Mouse (Mus musculus): ENCODE measurements around the gene Traf3ip3.
A peak's percentile ranks its signal among the peaks of the same experiment; 100 is the strongest.

Gene Traf3ip3

DNA sequence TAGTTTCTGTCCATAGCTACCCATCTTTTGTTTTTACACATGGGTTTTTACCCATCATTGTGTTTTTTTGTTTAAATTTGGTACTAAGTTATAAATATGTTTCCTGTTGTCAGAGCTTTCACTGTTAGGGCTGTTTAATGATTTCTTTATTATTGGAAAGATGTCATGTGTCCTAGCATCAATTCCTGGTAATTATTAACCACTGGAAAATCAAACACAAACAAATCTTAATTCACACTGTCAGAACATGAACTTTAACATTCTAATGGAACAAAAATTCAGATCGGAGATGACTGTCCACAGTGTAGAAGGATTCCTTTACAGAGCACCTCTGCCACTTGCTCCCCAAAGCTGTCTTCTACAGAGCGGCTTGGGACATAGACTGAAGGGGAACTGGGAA lies 3.9 kb upstream of the Traf3ip3 start:
- no peak for DNase-seq

DNA sequence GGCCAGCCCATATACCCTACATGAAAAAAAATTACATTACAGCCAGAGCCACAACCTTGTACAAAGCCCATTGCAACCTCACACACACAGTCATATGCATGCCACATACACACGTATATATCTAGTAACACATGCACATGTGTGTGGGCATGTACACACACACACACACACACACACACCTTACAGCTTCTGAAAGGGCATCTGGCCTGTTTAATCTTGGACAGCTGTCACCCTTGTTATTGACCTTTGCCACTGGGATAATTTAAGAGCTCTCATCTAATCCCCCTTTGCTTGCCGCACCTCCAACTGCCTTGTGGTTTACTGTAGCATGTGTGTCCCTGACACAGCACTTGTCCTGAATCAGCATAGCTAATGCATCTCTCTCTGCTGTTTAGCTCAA lies 2.3 kb upstream of the Traf3ip3 start:
- no peak for DNase-seq

DNA sequence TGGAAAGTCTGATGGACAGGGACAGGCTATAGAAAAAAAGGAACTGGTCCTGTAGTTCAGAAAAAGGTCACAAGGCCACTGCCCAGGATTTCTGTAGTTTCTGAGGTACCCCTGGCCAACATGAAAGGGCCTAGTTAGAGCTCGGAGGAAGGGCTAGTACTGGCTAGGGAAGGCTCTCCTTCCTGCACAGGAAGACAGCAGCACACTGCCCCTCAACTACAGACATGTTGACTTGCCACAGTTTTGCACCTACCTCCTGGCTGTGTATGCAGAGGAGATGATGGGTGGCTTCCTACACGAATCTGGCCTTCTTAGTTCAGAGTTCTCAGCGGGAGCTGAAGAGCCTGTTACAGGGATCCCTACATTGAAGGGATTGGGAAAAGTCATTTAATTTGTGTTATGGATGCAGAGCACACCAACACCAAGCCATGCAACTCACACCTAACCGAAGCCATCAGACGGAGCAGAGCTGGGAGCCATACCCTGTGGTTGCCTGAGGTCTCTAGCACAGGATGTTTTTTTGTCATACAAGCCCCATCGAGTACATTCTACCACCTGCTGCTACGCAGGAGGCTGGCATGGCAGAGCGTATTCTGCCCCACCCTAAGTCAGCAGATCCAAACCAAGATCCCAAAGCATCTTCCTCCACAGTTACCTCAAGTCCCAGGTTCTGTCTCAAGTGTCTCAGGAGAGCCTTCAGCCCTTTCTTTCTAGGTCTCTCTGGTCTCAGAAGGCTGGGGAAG lies 692 bp downstream of the Traf3ip3 start:
- DNase-seq, result peak in 1 of 2 experiments; percentile 7

DNA sequence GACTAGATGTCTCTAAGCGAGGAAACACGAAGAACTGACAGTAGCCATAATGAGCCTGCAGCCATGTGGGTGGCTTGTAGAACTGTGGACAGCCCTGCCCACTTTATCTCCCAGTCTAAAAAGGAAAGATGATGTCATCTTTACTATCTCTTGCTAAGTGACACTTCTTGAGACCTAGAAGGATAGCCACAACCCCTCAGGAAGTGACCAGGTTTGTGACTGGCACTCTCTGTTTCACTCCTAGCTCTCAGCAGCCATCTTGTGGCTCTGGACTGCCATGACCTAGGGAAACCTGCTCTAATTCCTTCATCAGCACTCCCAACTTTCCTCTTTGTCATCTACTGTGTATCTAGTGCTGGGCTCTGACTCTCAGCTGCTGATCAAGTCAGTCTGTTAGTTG lies 3.2 kb downstream of the Traf3ip3 start:
- no peak for DNase-seq

DNA sequence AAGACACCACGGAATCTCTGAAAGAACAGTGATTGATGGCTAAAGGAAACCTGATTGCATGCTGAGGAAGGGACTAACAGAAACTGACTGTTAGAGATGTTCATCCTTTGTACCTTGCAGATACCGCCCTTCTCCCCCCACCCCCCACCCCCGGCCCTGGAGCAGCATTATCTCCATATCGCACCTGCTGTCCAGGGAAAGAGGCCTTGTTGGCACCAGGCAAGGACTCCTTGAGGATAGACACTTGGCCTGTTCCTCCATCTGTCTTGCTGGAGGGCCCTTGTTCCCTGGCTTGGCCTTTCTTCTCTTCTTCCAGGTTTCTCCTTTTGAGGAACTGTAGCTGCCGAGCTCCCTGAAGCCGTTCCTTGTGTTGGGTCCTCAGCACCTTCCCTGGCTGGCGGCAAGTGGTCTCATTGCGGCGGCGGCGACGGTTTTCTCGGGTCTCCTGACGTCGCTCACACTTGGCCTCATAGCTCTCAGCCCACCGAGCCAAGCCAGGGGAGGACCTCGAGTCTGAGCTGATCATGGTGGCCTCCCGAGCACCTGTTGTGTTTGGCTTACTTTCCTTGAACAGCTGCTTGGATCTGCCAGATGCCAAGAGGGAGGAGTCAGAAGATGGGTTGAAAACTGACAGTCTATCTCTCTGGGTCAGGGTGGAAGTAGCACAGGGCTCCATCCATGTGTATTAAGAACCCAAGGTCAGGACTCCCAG lies 3.9 kb downstream of the Traf3ip3 start:
- no peak for DNase-seq

DNA sequence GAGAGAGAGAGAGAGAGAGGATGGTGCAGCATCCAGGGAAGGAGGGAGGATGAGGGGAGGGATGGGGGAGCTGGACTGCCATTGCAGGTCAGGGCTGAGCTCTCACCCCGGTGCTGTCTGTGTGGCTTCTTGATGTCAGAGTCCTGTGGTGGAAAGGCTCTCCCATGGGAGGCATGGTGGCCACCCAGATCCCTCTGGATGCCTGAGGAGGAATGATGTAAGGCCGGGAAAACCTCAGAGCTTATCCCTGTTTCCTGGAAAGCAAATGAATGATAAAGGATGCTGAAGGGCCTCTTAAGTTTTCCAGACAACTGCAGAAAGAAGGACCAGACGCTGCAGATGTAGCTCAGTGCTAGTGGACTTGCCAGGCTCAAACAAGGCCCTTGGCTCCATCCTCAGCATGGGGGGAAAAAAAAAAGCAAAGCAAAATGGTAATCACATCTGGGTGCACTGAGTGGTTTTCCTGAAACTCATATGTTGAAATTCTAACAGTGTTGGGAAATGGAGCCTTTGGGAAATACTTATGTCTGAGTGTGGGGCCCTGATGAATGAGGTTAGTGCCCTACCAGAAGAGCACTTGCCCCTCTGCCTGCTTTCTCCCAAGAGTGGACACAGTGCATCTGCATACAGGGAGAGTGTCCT lies 6.2 kb downstream of the Traf3ip3 start:
- DNase-seq, result no peak

DNA sequence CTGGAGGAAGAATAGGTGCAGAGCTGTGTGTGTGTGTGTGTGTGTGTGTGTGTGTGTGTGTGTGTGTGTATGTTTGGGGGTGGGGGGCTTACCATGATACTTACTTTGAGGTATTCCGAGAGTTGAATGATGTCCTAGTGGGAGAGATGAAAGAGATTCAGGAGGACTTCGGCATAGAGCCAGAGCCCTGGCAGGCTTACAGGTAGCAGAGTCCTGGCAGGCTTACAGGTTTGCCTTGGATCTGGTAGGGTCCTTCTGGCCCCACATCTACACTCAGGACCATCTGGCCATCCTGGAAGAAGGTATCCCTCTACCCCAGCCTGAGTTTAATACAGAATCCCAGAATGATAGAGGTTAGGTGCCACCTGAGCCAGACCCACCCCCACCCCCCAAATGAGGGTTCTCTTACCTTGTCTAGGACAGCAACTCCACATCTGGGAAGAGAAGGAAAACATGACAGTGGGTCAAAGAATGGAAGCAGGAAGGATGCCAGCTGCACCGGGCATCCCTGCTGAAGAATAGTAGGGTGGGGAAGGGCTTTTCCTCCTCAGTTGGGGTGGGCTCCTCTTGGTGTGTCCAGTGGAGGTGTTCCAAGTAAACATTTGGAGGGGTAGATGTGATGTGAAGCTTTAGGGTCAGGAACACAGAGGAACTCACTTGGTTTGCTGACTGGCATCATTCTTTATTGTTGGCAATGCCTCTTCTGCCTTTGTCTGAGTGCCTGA lies 6.9 kb downstream of the Traf3ip3 start:
- DNase-seq, result no peak

DNA sequence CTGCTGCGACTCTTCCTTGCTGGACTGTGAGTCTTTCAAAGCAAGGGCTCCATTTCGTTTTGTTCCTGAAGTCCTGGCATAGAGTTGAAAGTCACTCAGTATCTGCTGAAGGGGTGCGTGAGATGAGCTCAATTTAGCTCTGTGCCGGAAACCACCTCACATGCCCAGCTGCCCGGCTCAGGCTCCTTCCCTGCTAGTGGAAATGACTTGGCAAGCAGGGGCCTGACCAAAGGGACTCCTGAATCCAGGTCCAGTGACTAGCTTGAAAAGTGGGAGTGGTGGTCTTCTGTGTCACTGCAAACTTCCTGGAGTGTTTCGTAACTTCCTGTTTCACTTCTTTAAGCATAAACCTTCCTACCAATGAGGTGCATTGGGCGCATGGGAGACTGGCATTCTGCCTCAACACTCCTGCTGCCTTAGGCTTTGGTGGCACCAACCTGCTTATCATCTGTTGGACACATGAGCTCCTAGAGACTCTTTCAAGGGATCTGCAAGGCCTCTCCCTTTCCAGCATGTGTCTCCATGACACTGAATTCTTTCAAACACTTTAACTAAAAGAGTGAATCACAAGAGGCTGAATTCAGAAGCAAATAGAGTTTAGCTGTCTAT lies 9.7 kb downstream of the Traf3ip3 start:
- DNase-seq, result no peak

DNA sequence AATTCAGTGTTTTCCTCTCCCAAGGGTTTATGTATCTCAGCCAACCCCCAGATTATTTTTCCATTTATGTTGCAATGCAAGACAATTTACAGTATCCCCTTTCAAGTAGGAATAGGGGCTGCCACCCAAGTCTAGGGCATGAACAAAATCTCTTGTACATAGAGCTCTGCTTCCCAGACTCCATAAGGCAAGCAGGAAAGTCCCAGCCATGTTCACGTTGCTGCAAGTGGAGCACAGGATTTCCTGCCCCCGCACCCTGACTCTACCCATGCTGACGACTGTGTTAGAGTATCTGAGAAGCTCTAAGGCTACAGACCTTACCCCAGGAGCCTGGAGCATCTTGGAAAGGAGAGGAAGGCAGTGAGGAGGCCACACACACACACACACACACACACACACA lies 11.7 kb downstream of the Traf3ip3 start:
- no peak for DNase-seq

DNA sequence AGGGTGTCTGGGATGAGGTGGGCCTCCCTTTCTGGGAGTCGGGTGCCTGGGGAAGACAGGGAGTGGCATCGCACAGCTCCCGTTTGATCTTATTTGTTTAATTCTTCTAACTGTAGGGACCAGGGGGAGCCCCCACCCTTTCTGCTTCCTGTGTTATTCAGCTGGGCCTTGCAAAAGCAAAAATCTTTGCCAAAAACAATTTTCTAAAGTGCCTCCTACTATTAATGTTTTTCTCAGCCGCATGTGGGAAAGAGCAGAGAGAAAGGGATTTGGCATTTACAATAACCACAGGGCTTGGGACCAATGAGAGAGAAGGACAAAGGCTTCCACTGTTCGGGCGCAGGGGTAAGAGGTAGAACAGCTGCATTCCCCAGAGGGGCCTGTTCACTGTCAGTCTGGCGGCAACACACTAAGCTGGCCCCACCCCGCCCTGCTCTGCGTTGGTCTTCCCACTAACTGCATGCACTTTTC lies 12.3 kb downstream of the Traf3ip3 start:
- peak in 1 of 2 experiments; percentile 28 for DNase-seq

DNA sequence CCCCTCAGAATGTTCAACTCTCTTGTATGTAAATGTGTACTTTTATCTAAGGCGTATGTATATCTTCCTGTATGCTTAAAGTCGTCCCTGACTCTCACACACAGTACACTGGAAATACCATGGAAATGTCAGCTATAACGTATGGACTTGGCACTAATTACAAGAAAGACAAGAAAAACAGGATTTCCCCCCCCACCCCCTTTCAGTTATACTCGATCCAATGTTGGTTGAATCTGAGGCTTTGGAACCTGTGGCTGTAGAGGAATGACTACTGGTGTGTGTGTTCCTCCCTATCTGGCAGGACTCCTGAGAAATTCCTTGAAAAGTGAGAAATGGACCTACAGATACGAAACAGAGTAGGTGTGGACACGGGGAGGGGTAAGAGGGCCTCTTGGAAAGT lies 13.2 kb downstream of the Traf3ip3 start:
- no peak for DNase-seq

DNA sequence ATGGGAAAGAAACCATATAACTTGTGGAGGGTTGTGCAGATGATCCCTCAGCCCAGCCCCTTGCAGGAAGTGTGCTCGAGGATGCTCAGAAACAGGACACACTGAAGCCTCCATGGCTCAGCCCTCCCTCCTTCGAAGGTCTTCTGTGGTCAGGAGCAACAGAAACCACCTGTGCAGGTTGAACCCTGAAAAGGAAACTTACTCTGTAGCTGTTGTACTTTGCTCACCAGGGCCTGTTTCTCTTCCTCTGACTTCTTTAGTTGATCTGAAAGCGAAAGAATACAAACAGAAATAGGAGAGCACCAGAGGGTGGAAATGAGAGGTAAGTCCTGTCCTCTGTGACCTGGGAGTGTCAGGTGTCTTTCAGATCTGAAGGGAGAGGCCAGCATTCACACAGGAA lies 20.4 kb downstream of the Traf3ip3 start:
- DNase-seq, result no peak

DNA sequence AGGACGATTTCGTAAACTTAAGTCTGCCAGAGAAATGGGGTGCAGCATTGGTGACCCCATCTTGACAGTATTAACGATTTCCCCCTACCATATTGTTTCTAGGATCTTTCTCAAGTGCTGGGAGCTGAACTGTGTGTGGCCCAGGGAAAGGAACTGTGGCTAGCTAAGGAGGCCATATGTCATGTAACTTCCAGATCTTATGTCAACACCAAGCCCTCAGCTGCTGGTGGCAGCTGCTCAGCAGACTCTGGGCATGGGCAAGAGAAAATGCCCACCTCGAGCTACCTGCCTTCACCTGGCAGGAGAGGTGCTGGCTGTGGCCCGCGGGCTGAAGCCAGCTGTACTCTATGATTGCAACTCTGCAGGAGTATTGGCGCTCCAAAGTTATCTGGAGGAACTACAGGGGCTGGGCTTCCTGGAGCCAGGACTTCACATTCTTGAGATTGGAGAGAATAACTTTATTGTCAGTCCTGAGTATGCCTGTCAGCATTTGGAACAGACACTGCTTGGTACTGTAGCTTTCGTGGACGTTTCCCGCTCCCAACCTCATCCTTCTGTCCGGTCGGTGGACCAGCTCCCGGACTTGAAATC lies 27.3 kb downstream of the Traf3ip3 start:
- DNase-seq, result no peak

DNA sequence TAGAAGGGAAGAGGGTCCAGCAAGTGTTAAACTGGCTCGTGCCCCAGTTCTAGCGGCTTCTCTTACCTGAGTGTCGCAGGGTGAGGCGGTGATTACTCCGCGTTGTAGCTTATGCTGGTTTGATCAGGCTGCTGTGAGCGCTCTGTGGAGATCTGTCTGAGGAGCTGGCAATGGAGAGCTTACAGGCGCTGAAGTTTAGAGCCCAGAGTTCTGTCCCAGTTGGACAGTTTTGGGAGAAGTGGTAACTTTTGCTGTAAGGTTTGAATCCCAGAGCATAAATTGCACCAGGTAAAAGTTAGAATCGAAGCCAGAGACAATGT lies 27.7 kb downstream of the Traf3ip3 start:
- no peak for DNase-seq

DNA sequence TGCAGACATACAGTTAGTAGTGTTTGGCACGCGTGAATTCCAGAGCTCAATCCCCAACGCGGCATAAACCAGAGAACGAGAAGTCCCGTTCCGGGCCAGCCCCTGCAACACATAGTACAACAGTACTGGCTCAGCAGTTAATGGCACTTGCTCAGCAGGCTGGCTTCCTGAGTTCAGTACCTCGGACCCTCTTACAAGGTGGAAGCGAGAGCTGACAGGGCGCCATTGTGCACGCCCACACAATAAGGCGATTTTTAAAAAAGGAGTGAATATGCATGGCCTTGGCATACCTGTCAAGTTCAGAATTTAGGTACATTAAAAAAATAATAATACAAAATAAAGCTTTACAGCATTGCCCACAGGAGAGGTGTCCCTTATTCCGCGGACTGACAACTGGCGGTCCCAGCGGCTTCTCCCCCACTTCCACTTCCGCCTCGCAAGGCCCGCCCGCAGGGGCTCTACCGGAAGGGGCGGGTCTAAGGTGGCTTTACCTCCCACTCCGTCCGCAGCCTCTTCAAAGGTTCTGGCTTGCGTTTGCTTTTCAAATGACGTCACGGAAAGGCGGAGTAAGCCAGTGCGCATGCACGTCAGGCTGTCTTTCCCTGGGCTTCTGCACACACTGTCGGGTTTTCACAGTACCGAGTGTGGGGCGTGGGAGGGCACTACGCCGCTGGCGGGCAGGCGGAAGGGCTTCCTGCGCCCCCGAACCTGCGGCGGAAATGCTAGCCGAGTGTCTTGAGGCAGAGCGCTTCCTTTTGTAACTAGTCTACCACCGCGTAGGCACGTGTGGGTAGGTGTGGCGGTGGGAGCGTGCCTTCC lies 28.3 kb downstream of the Traf3ip3 start:
- peak; percentile 98 for DNase-seq

DNA sequence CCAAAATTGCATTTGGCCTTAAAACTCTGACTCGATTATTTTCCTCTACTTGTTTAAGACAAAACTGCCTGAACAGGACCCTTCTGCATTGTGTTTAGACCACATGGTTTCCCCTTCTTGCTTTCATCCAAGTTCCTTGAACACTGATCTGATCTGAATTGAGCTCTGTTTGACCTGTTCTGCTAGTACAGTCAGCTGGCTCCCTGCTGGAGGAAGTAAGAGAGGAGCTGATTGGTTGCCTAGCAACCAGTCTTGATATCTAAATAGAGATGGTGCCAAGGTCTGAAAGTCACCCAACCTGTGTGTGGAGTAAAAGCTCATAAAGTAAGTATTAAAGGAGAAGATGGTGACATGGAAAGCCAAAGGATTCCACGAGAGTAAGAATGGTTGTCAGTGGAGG lies 31.6 kb downstream of the Traf3ip3 start:
- peak; percentile 46 to 77 for DNase-seq

DNA sequence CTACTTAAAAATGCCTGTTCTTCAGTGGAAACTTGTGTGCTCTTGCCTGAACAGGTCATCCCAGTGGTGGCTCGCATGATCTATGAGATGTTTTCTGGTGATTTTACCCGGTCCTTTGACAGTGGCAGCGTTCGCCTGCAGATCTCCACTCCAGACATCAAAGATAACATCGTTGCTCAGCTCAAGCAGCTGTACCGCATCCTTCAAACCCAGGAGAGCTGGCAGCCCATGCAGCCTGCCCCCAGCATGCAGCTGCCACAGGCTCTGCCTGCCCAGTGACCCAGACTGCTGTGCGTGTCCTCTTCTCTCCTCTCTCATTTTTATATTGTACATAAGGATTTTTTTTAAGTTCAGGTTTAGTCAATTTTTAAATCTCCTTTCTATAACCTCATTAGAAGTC lies 32.3 kb downstream of the Traf3ip3 start:
- DNase-seq, result no peak

DNA sequence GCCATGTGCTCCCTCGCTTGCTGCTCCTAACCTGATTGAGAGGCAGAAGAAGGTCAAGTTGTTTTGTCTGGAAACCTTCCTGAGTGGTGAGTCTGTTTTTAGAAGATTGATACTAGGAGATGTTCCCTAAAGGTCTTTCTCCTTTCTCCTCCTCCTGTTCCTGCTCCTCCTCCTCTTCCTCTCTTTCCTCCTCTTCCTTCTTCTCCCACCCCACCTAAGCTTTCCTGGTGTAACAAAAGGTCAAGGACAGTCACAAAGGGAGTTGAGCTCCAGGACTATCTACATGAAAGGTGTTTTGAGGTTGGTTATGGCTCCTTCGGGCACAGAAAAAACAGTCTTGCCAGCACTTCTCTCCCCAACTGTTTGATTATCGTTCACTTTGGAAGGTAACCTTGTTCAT lies 33.8 kb downstream of the Traf3ip3 start, which contains the start of gene A130010J15Rik:
TSS of gene A130010J15Rik (plus strand) at position 301 of the 400 bp plus-strand sequence.
- DNase-seq, result no peak

DNA sequence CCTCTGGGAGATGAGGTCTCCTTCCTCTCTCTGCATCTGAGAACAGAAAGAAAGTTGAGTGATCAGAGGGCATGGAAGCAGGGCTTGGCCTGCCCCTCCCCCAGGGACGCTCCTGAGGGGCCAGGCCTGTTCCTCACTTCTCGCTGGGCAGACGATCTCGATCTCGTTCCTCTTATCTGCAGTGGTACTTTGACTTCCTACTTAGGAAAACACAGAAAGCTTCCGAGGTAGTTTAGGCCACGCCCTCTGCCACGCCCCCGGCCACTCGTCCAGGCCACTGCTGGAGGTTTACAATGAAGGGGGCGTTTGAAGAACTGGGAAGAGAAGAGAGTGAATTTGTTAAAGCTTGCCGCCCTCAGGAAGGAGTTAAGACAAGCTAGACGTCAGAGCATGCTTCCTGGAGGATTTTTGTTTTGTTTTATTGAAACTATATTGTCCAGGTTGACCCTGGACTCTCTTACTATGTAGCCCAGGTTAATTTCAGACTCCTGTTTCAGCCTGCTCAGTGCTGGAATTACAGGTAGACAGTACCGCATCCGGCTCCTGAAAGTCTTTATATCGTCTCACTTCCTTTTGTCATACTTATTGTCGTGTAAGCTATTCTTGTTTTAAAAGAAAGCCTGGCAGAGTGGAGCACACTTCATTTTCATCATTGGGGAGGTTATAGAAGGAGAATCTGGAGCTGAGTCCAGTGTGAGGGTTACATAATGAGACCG lies 41.0 kb downstream of the Traf3ip3 start:
- peak; percentile 70 to 76 for DNase-seq

DNA sequence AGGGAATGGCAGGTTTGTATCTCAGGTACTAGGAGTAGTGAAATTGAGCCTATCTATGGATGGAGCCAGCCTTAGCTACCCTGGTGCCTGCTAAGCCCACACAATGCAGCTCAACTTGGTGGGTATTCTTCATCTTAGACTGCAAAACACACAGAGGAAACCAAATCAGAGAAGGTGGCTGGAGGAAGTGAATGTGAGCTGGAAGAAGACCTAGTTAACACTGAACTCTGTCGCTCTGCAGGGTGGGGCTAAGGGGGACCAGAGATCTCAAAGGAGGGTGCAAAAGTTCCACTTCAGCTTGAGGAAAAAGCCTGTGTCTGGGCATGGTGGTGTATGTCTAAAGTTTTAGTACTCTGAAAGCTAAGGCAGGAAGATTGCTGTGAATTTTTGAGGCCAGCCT lies 41.9 kb downstream of the Traf3ip3 start:
- no peak for DNase-seq

DNA sequence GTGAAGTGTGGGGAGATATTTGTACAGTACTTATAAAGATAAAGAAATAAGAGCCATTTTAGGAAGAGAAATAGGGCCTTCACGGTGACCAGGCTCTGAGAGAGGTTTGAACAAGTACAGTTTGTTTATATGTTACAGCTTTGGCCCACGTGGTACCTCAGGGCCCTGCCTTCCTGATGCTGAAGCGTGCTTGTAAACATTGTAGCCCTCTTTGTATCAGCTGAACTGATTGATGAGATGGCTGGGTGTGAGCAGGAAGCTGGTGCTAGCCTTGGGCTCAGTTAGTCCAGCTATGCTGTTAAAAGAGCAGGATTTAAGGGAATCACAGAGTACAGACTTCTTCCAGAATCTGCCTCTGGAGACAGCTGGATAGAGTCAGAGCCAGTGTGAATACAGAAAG lies 42.3 kb downstream of the Traf3ip3 start:
- no peak for DNase-seq

All from lung, adult 18-20 months (tissue).